Mouse (Mus musculus) heart, postnatal 25 days (tissue): ENCODE data around the gene Sfxn3. TPM values are rescaled to one million over a fixed set of nuclear protein-coding genes. Genes with fewer than 3 reads are reported as not detected.

Source experiments
- DNase-seq: peaks from one replicate; pipeline ENCODE4 v3.0.0; 2022; ENCODE audit warnings: low spot score
- intact Hi-C: fragments of 180-260 bp; cut with DNase I; formaldehyde crosslinking; loops from one replicate; pipeline ENCODE4 v1.15.1; 2025
- total RNA-seq, 2 experiments: library from RNA; stranded (reverse); gene quantifications; 2 replicates each; pipeline ENCODE4 v1.2.3; 2021

Gene Sfxn3
- total RNA-seq, 2 experiments from 2014 or later, result 10.7 to 13.9 TPM

GRCm38 (mm10) chr19:45105591-45105990 lies 58.3 kb downstream of the Sfxn3 start:
- intact Hi-C loops, result no loop called here
- no peak for DNase-seq

Other genes starting within 250 kb of the Sfxn3 start
- gene Slf2, start 116.4 kb upstream of the Sfxn3 start, total RNA-seq, result 10 to 100 TPM; 18.4 to 22.0 TPM
- under 1 TPM; 0.26 to 0.39 TPM for gene Sema4g, start 58.4 kb upstream of the Sfxn3 start, total RNA-seq
- 10 to 100 TPM; 27.4 to 28.4 TPM for gene Twnk, start 41.8 kb upstream of the Sfxn3 start, total RNA-seq
- gene Mrpl43, start 41.1 kb upstream of the Sfxn3 start, total RNA-seq, result 10 to 100 TPM; 54.9 to 55.4 TPM
- 10 to 100 TPM; 52.0 to 69.7 TPM for gene Lzts2, start 33.1 kb upstream of the Sfxn3 start, total RNA-seq
- under 1 TPM in 1 of 2 experiments, not detected in 1; 0.16 TPM for gene Pdzd7, start 1.8 kb upstream of the Sfxn3 start, total RNA-seq
- 1 to 10 TPM; 3.8 to 5.2 TPM for gene Kazald1, start 27.7 kb downstream of the Sfxn3 start, total RNA-seq
- gene Tlx1, start 103.2 kb downstream of the Sfxn3 start, total RNA-seq, result not detected
- under 1 TPM in 1 of 2 experiments, not detected in 1; 0.29 TPM for gene Lbx1, start 188.3 kb downstream of the Sfxn3 start, total RNA-seq